Mouse (Mus musculus) kidney, adult 11 months (tissue): ENCODE data around the gene Sbf2.

Experiments
- DNase-seq: peaks from one replicate; pipeline ENCODE4 v3.0.0; 2022

Gene Sbf2

DNA sequence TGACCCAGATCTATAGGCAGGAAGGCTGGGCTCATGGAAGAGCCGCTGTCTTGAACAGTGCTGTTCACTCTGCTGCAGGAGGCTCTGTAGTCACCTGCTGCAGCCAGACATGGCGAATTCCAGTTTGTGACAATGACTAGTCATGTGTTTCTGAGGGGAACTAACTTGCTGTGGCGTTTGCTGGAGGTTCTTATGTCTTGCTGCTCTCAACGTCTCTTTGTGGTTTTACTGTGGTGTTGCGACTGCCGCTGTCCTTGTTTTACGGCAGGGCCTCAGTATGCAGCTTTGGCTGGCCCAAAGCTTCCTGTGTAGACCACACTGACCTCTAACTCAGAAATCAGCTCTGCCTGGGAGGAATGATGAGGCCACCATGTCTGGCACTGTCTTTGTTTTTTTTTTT, 344.3 kb downstream of the Sbf2 start:
- DNase-seq = no peak

DNA sequence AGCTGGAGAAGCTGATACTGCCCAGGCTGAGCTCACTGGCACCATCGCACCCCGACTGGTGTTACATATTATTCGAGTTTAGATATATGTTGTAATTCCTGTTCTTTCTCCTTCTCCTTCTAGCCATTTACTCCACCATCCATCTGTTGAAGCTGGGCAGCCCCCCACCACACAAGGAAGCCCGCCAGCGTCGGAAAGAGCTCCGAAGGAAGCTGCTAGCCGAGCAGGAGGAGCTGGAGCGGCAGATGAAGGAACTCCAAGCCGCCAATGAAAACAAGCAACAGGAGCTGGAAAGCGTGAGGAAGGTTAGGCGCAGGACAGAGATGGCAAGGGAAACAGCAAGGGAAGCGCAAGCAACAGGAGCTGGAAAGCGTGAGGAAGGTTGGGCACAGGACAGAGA, 344.9 kb downstream of the Sbf2 start:
- DNase-seq = no peak

DNA sequence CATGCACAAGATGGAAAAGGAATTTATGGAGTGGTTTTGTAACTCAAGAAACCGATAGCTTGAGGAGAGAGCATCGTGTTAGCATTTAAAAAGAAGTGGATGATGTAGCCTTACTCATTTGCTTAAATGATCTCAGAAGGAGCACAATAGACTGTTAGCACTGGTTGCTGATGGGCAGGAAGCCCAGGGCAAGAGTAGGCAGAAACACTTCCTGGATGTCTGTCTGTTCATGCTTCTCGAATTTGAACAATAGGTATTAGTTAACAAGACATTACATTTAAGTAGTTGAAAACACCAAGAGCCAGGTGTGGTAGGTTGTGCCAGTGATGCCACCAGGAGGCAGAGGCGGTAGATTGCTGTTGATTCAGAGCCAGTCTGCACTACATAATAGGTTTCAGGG, 346.2 kb downstream of the Sbf2 start:
- DNase-seq = no peak

- no peak for DNase-seq
Observed at GRCm38 (mm10) chr7:110267994-110268393, 346.7 kb downstream of the Sbf2 start.

DNA sequence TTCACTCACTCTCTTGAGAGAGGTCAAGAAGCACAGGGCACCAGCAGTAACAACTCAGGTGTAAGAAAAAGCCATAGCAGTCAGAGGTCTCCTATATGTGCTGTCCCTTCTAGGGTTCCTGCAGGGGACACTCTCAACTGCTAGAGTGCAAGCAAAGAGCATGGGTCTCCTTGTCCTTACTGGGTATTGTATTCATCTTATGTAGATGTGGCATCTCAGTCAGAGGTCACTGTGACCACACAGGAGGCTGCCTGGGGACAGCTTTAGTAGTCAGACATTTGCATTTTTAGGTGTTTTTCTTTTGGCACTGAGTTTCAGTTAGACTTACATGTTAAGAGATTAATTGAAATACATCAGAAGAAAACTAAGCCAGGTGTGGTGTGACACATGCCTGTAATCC, 347.7 kb downstream of the Sbf2 start:
- DNase-seq = no peak

- peak; percentile 73 for DNase-seq
Observed at GRCm38 (mm10) chr7:110265796-110266195, 348.9 kb downstream of the Sbf2 start.

DNA sequence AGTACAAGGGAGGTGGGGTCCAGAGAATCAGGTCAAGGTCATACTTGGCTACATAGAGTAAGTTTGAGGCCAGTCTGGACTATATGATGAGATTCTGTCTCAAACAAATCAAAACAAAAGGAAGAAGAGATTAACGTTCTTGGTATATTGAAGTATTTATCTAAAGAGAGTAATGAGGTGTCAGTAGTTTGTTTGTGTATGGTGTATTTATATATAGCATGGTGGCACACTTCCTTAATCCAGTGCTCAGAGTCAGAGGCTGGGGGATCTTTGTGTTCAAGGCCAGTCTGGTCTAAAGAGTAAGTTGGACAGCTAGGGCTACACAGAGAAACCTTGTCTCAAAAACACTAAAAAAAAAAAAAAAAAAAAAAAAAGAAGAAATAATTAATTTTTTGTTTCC, 351.2 kb downstream of the Sbf2 start:
- no peak for DNase-seq

- DNase-seq = no peak
Observed at GRCm38 (mm10) chr7:110262661-110263060, 352.1 kb downstream of the Sbf2 start.

DNA sequence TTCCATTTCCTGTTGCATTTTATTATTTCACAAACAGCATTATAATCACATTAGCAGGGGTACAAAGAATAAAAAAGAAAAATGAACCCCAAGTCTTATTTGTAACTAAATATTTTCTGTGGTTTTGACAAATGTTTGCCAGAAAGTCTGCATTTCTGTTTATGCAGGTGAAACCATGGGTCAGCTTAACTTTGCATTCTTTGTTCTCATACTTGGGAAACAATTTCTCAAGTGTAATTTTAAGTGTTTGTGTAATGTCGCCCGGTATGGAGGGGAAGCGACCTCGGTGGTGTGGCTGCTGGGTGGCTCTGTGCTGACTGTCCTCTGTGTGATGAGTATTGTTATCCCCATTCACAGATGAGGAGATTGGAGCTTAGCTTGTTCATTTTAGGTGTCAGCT, 352.9 kb downstream of the Sbf2 start:
- DNase-seq = no peak

DNA sequence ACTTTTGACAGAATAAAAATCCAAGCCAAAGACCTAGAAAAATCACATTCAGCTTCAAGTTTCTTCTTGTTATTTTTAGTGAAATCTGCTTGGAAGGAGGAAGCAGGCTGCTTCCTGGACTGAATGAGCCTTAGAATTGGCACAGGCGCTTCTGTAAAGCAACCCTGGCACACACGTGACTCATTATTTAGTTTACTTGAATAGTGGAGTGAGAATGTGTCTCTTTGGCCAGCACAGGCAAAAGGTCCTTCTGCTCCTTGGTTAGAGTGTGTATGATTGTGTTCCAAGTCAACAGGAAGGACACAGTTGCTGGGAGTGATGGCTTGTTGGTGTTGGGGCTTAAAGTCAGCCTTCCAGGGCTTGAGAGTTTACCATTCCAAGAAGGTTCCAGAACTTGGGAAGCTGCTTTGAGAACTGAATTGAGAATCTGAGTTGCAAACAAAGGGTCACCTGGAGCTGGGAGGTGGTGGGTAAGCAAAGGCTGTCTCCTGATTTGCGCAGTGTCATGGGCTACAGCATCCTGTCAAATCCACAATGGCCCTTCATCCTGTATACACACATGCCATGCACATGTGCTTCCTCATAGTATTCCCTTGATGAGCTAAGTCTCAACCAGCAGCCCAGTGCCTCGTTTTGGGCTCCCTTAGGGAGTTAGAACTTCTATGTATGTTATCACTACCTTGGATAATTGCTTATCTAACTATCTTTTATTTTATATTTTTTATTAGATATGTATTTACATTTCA, 354.6 kb downstream of the Sbf2 start:
- DNase-seq = peak; percentile 74

- peak; percentile 34 for DNase-seq
Observed at GRCm38 (mm10) chr7:110258196-110258950, 356.3 kb downstream of the Sbf2 start.
